8 mouse cellular contexts compared by ENCODE assay signal in genomic region chr2:38285781-38286432, GRCm38 (mm10). TPM values are rescaled to one million over a fixed set of nuclear protein-coding genes. Genes with fewer than 3 reads are reported as not detected.
A peak's percentile ranks its signal among the peaks of the same experiment; 100 is the strongest.
DNase-seq lines count a peak whose midpoint lies in the region; ATAC-seq and TF ChIP-seq lines count a peak whose summit lies in the region.

No protein-coding gene starts in this region.

- peak; percentile 41 for DNase-seq in lung, postnatal 0 days (ENCODE audit: low spot score)
- DNase-seq in lung, postnatal 14 days, result no peak
- peak; percentile 22 for DNase-seq in kidney, postnatal 14 days
- DNase-seq in layer of hippocampus, postnatal 10 days (ENCODE audit: low spot score in 2 of 2), result no peak
- DNase-seq in frontal cortex, postnatal 25 days (ENCODE audit: low spot score in 2 of 2), result no peak

- no peaks in the 10 kb centered on the region for H3K27me3 ChIP-seq in lung, postnatal 0 days (replicated peaks; ENCODE audit: insufficient read depth, low read length)
- H3K27me3 ChIP-seq in erythroblast, embryonic 14.5 days (ENCODE audit: control insufficient read depth), result no peaks in the 10 kb centered on the region
- no peaks in the 10 kb centered on the region for H3K27me3 ChIP-seq in neural tube, embryonic 14.5 days (ENCODE audit: control insufficient read depth, insufficient read depth, low read length)

- H3K9me3 ChIP-seq in lung, postnatal 0 days (ENCODE audit: low read length), result no peaks in the 10 kb centered on the region
- H3K9me3 ChIP-seq in erythroblast, embryonic 14.5 days (ENCODE audit: control insufficient read depth, low read length), result no peaks in the 10 kb centered on the region
- H3K9me3 ChIP-seq in neural tube, embryonic 14.5 days (ENCODE audit: control insufficient read depth, low read length), result no peaks in the 10 kb centered on the region

- H3K9ac ChIP-seq in lung, postnatal 0 days (replicated peaks; ENCODE audit: low read depth), result no peak overlapping the region
- H3K9ac ChIP-seq in neural tube, embryonic 14.5 days (replicated peaks; ENCODE audit: low read depth, low read length), result peak overlapping the region; percentile 84

- no peak for ATAC-seq in lung, postnatal 0 days
- ATAC-seq in neural tube, embryonic 14.5 days (ENCODE audit: low read depth), result no peak
- no peak for ATAC-seq in monocyte, adult 5-6 weeks (replicated peaks; ENCODE audit: insufficient number of reproducible peaks, low FRiP score, low TSS enrichment, poor library complexity, severe bottlenecking)

- H3K27ac ChIP-seq in lung, postnatal 0 days (ENCODE audit: low read length), result no peak overlapping the region
- no peak overlapping the region for H3K27ac ChIP-seq in neural tube, embryonic 14.5 days (ENCODE audit: low read depth, low read length)

- no peaks in the 10 kb centered on the region for H3K4me1 ChIP-seq in lung, postnatal 0 days (ENCODE audit: insufficient read depth, low read depth, low read length)
- peaks cover 53% of the 10 kb centered on the region for H3K4me1 ChIP-seq in erythroblast, embryonic 14.5 days (ENCODE audit: control insufficient read depth)
- H3K4me1 ChIP-seq in neural tube, embryonic 14.5 days (ENCODE audit: control insufficient read depth, insufficient read depth, low read length), result no peaks in the 10 kb centered on the region

- H3K36me3 ChIP-seq in lung, postnatal 0 days (ENCODE audit: insufficient read depth, low read length), result no peaks in the 10 kb centered on the region
- H3K36me3 ChIP-seq in erythroblast, embryonic 14.5 days (ENCODE audit: control insufficient read depth), result peaks cover 8% of the 10 kb centered on the region
- no peaks in the 10 kb centered on the region for H3K36me3 ChIP-seq in neural tube, embryonic 14.5 days (ENCODE audit: control insufficient read depth, insufficient read depth, low read length)

- 64% methylated on average over 4 of the region's 4 CpGs for WGBS in lung, postnatal 0 days
- 67% methylated on average over 4 of the region's 4 CpGs for WGBS in neural tube, embryonic 14.5 days

- peak overlapping the region; percentile 84 for H3K4me2 ChIP-seq in lung, postnatal 0 days (replicated peaks; ENCODE audit: low read depth, low read length)
- H3K4me2 ChIP-seq in neural tube, embryonic 14.5 days (ENCODE audit: low read depth, low read length), result peak overlapping the region; percentile 76

- TF ChIP-seq EP300 in lung, postnatal 0 days (IDR thresholded peaks at IDR 0.05), result no peak

- H3K4me3 ChIP-seq in lung, postnatal 0 days (ENCODE audit: low read depth, low read length), result peak overlapping the region; percentile 89
- H3K4me3 ChIP-seq in erythroblast, embryonic 14.5 days (replicated peaks), result peak overlapping the region; percentile 88
- H3K4me3 ChIP-seq in neural tube, embryonic 14.5 days (ENCODE audit: low read depth, low read length), result peak overlapping the region; percentile 87

- no peak for TF ChIP-seq CTCF in lung, postnatal 0 days (IDR thresholded peaks at IDR 0.05)

RNA-seq across cellular contexts. Expression of gene Dennd1a, which starts 1.3 kb away (rescaled TPM):
- polyA plus RNA-seq in lung, postnatal 0 days (2015; fragmentation: Nextera tagmentation; extraction: Ambion mirVana), result 4.4 and 5.5 TPM in 2 replicates
- 9.9 and 10.7 TPM in 2 replicates for polyA plus RNA-seq in erythroblast, embryonic 14.5 days (2012)
- 11.9 and 17.8 TPM in 2 replicates for polyA plus RNA-seq in neural tube, embryonic 14.5 days (2014; fragmentation: Nextera tagmentation; extraction: Ambion mirVana)
- total RNA-seq in layer of hippocampus, postnatal 10 days (2021), result 10 to 100 TPM; 71.8 to 72.8 TPM
- 16.1 to 46.6 TPM (median 34.9 TPM) in 3 replicates for total RNA-seq in monocyte, adult 5-6 weeks (2017)

RNA-seq across cellular contexts. Expression of gene Lhx2, which starts 53.2 kb away (rescaled TPM):
- polyA plus RNA-seq in lung, postnatal 0 days (2015; fragmentation: Nextera tagmentation; extraction: Ambion mirVana), result not detected in 2 replicates
- polyA plus RNA-seq in erythroblast, embryonic 14.5 days (2012), result 0.01 and 0.03 TPM in 2 replicates
- polyA plus RNA-seq in neural tube, embryonic 14.5 days (2014; fragmentation: Nextera tagmentation; extraction: Ambion mirVana), result 0.84 and 1.2 TPM in 2 replicates
- 100 to 1,000 TPM; 104 to 105 TPM for total RNA-seq in layer of hippocampus, postnatal 10 days (2021)
- total RNA-seq in monocyte, adult 5-6 weeks (2017), result not detected in 3 replicates

Comparison
In these comparisons a context has a peak if more than half of its experiments do, and no peak if none do; other contexts are left out.
1. DNase-seq: peak in lung, postnatal 0 days (single experiment) and kidney, postnatal 14 days (single experiment); none in lung, postnatal 14 days (single experiment), layer of hippocampus, postnatal 10 days (0 of 2) and frontal cortex, postnatal 25 days (0 of 2).
2. Peak in every context shown above with its lines, with median percentiles within 50 percentile points of each other: H3K4me3 ChIP-seq.